Mouse (Mus musculus) liver, postnatal 0 days (tissue): Measurements from ENCODE around the gene Adcy7.

Experiments used
- CTCF ChIP-seq: sonication (generic); IDR thresholded peaks from 2 replicates; pipeline ENCODE4 v1.5.1; 2016; ENCODE audit warnings: antibody characterized with exemption, low read depth
- EP300 ChIP-seq: IDR thresholded peaks from 2 replicates; pipeline ENCODE4 v1.6.1; 2016; ENCODE audit warnings: antibody characterized with exemption, low read depth, mild to moderate bottlenecking

DNA sequence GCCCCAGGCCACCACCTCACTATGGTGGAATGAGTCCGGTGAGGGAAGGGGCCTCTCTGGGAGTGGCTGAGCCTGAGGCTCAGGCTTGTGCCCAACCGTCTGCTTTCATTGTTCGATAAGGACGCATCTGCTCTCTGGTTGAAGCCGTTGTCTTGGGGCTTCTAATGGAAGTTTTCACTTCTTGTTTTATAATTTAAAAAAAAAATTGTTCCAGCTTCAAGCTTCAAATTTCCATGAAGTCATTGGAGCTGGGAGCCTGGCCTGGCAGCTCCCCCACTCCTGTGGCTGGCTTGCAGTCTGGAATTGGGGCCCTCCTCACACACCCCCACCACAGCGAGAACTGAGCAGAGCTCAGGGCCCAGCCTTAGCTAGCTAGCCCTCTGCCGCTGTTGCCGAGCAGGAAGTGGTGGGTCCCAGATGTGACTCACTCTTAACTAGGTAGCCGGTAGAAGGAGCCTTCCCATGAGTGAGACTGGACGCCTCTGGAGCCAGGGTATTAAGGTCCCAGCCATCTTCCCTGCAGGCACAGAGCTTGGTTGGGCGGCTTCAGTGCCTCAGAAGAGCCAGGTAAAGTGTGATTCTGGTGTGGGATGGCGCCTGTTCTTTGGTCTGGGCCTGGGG lies 16.5 kb downstream of the Adcy7 start:
- TF ChIP-seq CTCF (no peak), EP300 (no peak)
